Mouse (Mus musculus): ENCODE results near the gene Thy1.

The Thy1 gene

GRCm38 (mm10) chr9:44081581-44081980, 38.4 kb downstream of the Thy1 start:
- CTCF ChIA-PET, result interaction anchor here (0.9 kb wide), 1 partner anchor 131 kb away, joined by 3 read pairs; no protein-coding TSS in a partner anchor

DNA sequence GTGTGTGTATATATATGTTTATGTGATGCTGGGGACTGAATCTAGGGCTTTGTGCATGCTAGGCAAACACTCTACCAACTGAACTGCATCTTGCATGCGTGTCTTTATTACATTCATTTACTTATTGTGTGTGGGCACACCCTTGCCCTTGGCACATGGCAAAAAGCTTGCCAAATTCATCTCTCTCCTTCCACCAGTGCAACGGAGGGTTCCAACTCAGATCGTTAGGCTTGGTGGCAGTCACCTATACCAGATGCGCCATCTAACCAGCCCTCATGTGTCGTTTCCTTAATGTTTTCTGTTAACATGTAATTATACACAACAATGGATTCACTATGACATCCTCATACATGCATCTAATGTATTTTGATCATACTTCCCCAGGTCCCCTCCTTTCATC, 39.1 kb downstream of the Thy1 start:
- CTCF ChIA-PET, result no interaction called here

- CTCF ChIA-PET, result interaction anchor here (0.5 to 0.7 kb wide), 2 partner anchors 10 to 12 kb away, joined by 4 read pairs; no protein-coding TSS in a partner anchor
Observed at GRCm38 (mm10) chr9:44083392-44084121, 40.4 kb downstream of the Thy1 start.

GRCm38 (mm10) chr9:44084236-44084635, 41.1 kb downstream of the Thy1 start:
- CTCF ChIA-PET, result no interaction called here

DNA sequence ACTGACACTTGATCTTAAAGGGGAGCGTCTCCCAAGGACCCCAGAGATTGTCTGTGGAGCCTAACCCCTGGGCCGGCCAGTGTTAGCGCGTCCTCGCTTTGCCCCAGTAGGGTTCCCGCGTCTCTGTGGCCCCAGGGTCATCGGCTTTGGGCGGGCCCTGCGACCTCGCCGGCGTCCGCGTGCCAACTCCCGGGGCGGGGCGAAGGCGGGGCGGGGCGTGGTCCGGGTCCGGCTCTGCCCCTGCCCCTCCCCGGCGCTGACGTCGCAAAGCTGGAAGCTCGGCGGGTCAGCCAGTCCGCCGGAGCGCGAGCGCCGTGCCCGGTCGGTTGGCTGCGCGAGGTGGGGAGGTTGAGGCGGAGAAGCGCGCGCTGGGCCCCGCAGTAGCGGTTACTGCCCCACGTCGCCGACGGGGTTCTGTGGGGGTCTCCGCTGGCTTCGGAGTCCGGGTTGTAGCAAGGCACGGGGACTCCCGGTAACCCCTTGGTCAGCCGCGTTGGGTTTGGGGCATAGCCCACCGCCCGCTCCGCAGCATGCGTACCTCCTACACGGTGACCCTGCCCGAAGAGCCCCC, 41.6 kb downstream of the Thy1 start:
- CTCF ChIA-PET, result no interaction called here

DNA sequence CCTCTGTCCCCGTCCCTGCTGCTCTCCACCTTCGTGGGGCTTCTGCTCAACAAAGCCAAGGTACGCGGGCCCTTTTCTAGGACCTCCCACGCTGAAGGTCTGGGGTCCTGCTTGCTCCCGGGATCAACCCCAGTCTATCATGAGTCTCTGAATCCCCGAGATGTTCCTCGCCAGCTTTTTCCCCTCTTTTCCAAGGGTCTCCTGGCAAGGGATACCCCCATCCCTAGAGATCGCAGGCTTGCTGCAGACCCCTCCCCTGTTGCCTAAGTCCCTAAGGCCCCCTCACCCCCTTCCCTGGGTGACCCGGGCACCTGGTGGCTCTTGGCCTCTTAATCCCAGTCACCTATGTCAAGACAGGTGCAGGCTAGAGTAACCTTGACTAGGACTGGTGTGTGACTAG, 42.1 kb downstream of the Thy1 start:
- CTCF ChIA-PET, result no interaction called here

- CTCF ChIA-PET, result interaction anchor here (0.5 to 0.6 kb wide), 2 partner anchors 31 to 897 kb away, joined by 3 to 4 read pairs; no protein-coding TSS in a partner anchor
Observed at GRCm38 (mm10) chr9:44085741-44086665, 42.8 kb downstream of the Thy1 start.

DNA sequence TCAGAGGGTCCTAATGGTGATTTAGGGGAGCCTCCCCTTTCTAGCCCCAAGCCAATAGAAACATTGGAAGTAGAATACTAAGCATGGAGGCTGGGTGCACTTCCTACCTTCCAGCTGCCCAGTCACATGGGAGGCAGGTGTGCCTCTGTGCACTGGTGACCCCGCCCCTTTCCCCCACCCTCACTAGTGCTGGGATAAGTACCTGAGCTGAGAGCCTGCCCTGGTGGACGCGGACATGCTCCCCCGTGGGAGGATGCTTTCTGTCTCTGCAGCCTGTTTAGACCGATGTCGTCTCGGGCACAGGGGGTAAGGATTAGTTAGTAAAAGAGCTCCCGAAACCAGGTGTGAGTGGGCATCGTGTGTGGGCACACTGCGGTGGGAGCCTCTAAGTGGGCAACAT, 43.8 kb downstream of the Thy1 start:
- CTCF ChIA-PET, result no interaction called here

- CTCF ChIA-PET, result interaction anchor here (0.6 kb wide), 1 partner anchor 11 kb away, joined by 13 read pairs; no protein-coding TSS in a partner anchor
Observed at GRCm38 (mm10) chr9:44087761-44088455, 44.7 kb downstream of the Thy1 start.

DNA sequence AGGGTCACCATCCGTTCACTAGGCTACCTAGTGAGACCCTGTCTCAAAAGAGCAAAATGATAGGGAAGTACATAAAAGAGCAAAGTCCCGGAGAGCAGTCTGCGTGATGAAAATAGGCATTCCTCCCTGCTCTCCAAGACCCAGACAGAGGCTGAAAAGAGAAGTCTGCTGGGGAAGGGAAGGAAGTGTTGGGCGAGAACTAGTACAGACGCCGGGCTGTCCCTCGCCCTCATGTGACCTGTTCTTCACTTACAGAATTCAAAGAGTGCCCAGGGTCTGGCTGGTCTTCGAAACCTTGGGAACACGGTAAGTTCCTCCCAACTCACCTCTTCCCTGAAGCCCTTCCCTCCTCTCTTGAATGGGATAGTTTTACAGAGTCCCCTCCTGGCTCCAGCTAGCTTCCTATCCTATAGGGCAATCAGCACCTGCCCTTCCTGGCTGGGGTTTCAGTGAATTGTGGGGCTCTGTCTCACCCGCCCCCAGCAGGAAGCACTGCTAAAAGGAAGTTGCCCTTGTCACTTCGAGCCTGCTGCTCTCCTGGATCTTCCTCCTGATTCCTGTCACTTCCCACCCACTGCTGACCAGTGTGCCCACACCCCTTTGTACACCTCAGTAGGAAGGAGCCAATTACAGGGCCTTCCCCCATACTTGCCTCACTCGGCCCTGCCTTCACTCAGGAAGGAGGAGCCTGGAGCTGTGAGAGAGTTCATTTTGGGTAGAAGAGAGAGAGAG, 45.9 kb downstream of the Thy1 start:
- CTCF ChIA-PET, result interaction anchor here (0.5 kb wide), 1 partner anchor 11 kb away, joined by 3 read pairs; no protein-coding TSS in a partner anchor

GRCm38 (mm10) chr9:44093612-44094503, 50.7 kb downstream of the Thy1 start:
- CTCF ChIA-PET, result interaction anchor here (0.7 kb wide), 1 partner anchor 11 kb away, joined by 4 read pairs; no protein-coding TSS in a partner anchor

DNA sequence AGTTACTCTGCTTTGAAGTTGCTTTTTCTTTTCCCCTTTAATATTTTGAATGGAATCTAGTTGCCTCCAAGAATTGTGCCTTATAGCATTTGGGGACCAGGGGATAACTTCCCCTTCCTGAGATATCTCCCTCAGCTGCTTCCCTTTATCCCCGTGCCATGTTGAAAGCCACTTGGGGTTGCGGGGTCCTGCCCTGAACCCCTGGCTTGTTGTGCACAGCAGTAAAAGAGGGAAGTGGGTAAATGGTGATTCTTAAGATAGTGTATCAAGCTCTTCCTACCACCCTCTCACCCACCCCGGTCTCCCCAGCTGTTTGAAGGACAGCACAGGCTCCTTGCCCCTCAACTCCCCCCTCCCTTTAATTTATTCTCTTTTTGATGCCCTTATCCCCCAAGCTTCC, 51.6 kb downstream of the Thy1 start:
- CTCF ChIA-PET, result interaction anchor here (1.2 kb wide), 1 partner anchor 27 kb away, joined by 3 read pairs; no protein-coding TSS in a partner anchor

DNA sequence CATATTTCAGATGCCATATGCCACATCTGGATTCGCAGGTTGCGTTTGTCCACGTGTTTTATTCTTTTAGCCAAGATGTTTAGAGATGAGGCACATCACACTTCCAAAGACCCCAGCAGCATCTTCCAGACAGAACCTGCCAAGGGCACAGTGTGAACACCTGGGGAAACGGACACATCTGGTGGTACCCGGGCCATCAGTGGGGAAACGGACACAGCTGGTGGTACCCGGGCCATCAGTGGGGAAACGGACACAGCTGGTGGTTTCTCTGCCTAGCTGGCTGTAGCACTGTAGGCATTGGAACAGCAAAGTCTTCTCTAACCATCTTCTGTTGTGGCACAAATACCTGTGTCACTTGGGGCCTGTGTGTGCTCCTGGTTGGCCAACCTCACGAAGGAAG, 52.6 kb downstream of the Thy1 start:
- CTCF ChIA-PET, result interaction anchor here (1.2 kb wide), 1 partner anchor 28 kb away, joined by 3 read pairs; no protein-coding TSS in a partner anchor

DNA sequence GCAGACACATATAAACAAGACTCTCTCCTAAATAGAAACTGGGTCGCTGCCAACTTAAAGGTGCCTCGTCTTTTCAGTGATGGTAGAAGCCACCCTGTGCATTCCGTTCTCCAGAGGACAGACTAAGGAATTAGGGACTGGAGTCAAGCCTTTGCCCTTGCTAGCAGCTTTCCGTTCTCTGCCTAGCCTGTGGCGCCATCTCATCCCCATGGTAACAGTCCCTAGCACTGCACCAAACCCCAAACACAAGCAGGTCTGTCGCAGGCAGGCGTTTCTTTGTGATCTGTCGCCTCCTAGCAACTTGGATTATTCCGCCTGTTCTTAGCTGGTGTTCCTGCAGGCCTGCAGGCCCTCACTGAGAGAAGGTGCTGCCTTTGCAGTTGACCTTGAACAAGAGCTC, 53.4 kb downstream of the Thy1 start:
- CTCF ChIA-PET, result interaction anchor here (0.5 kb wide), 1 partner anchor 851 kb away, joined by 12 read pairs; no protein-coding TSS in a partner anchor
